Mouse (Mus musculus) thymus, postnatal 10 days (tissue): ENCODE results near the gene Stx5a.

Experiments used
- DNase-seq, 2 experiments: peaks; one replicate each; pipeline ENCODE4 v3.0.0; 2021; ENCODE audit warnings: low spot score in 2 of 2

Gene Stx5a

DNA sequence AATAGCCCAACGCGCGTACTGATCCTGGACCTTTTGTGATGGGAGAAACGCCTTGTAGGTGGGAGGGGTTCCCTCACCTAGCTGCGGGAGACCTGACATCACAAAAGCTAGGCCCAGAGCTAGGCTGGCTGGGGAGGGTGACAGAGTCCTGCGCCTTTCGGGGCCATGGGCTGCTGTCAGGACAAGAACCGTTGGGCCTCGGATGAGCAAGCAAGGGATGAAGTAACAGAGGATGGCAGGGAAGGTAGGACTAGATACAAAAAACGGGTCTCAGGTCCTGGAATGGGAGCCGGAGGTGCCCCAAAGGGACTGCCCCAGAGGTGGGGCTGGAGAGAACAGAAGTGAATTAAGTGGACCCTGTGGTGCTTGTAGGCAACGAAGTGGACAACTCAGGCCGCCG, 610 bp upstream of the Stx5a start, which contains the start of gene 1700092M07Rik:
Gene 1700092M07Rik, plus strand, starts transcription at position 116 of the 400 bp plus-strand sequence.
- peak in 1 of 2 experiments; percentile 14 for DNase-seq

- no peak for DNase-seq
These were observed 963 bp downstream of the Stx5a start for GRCm38 (mm10) chr19:8742176-8742575.

- DNase-seq, result no peak
These were observed 4.2 kb downstream of the Stx5a start for GRCm38 (mm10) chr19:8745382-8745781.

DNA sequence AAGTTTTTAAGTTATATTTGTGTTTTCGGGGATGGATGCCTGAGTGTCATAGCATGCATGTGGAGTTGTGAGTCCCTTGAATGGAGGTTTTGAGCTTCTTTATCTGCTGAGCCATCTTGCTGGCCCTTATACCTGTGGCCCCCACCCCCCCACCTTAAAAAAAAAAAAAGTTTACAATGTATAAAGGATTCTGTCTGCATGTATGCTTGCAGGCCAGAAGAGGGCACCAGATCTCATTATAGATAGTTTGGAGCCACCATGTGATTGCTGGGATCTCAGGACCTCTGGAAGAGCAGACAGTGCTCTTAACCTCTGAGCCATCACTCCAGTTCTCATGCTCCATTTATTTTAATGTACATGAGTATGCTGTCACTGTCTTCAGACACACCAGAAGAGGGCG, 6.2 kb downstream of the Stx5a start:
- DNase-seq, result no peak

- no peak for DNase-seq
These were observed 14.4 kb downstream of the Stx5a start for GRCm38 (mm10) chr19:8755652-8756051.

GRCm38 (mm10) chr19:8756635-8757387, 15.6 kb downstream of the Stx5a start, which contains the start of gene Nxf1:
Gene Nxf1 (plus strand): TSS chr19:8757073.
- peak; percentile 86 to 93 for DNase-seq

GRCm38 (mm10) chr19:8757471-8757998, 16.3 kb downstream of the Stx5a start:
- no peak for DNase-seq

DNA sequence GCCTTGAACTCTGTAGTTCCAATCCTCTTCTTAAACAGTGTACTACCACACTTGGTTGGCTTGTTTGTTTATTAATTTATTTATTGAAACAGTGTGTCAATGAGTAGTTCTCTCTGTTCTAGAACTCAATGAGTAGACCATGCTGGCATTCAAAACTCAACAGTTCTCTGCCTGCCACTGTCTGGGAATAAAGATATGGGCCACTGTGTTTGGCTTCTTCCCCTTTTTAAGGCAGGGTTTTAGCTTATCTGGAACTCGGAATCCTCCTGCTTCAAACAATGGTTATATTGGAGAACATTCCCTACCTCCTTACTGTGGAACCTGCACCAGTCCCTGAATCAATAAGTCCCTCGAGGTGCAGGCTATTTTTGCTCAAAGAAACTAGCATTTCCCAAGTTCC, 17.7 kb downstream of the Stx5a start:
- DNase-seq, result no peak

DNA sequence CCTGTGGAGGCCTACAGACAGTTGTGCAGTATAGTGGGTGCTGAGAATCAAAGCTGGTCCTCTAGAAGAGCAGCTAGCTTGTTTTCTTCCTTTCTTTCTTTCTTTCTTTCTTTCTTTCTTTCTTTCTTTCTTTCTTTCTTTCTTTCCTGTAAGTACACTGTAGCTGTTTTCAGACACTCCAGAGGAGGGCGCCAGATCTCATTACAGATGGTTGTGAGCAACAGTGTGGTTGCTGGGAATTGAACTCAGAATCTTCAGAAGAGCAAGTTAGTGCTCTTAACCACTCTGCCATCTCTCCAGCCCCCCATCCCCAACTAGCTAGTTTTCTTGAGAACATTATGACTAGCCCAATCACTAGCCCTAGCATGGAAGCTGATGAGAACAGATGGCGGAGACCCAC, 19.5 kb downstream of the Stx5a start:
- no peak for DNase-seq

- DNase-seq, result no peak
These were observed 22.1 kb downstream of the Stx5a start for GRCm38 (mm10) chr19:8763276-8763675.

GRCm38 (mm10) chr19:8765562-8765961, 24.3 kb downstream of the Stx5a start:
- DNase-seq, result no peak

- peak; percentile 73 to 85 for DNase-seq
These were observed 29.5 kb downstream of the Stx5a start, which contains the start of gene Tmem223 for GRCm38 (mm10) chr19:8770567-8771270. Gene Tmem223 (plus strand): TSS chr19:8770996.

GRCm38 (mm10) chr19:8772996-8773395, 31.8 kb downstream of the Stx5a start:
- no peak for DNase-seq

DNA sequence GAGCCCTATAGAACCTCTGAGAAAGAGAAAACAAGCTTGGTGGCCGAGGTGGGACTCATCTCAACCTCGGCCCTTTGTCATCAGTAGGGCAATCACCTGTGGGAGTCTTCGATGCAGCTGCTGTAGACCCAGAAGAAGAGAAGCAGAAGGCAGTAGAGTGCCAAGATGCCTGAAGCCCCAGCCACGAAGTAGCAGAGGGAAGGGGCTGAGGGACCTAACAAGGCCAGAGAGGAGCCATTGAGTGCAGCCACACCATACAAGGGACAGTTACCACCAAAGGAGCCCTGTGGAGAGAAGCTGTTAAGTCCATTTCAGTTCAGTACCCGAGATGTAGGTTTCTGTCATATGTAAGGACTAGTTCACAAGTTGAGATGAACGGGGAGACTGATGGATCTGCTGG, 32.2 kb downstream of the Stx5a start:
- DNase-seq, result no peak

GRCm38 (mm10) chr19:8774086-8774835, 33.0 kb downstream of the Stx5a start, which contains the start of gene Tmem179b:
Gene Tmem179b (minus strand): TSS chr19:8774467.
- peak; percentile 94 to 98 for DNase-seq

GRCm38 (mm10) chr19:8774951-8775421, 33.8 kb downstream of the Stx5a start:
- DNase-seq, result peak; percentile 28 to 43

GRCm38 (mm10) chr19:8786008-8786781, 45.0 kb downstream of the Stx5a start, which contains the start of gene Taf6l:
Gene Taf6l (minus strand): TSS chr19:8786417.
- DNase-seq, result peak; percentile 87 to 92

DNA sequence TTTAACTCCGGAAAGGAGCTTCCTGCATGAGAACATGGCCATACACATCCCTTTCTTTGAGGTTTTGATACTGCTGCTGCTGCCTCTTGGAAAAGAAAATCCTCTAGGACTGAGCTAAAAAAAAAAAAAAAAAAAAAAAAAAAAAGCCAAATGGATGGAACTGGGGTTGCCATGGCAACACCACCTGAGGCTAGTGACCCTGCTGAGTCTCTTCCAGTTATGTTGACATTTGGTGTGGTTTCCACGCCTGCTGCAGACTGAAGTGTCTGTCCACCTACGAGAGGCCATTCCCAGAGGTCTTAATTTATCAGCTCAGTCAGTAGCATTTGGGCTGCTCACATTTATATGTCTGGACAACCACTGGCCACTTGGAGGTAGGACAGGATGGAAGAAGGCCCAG, 47.3 kb downstream of the Stx5a start:
- no peak for DNase-seq

GRCm38 (mm10) chr19:8789171-8789570, 48.0 kb downstream of the Stx5a start:
- no peak for DNase-seq

GRCm38 (mm10) chr19:8790171-8790570, 49.0 kb downstream of the Stx5a start:
- no peak for DNase-seq
